Mouse (Mus musculus): Measurements from ENCODE around the gene Rps3. TPM values are rescaled to one million over a fixed set of nuclear protein-coding genes. Genes with fewer than 3 reads are reported as not detected.
"Not testable (repeated sequence)": the region's sequence is repeated elsewhere in the genome, so short reads cannot be mapped to it uniquely, and the experiment has no call there.

Rps3 gene
- polyA plus RNA-seq, 1 experiment: 1,504 TPM

GRCm38 (mm10) chr7:99516092-99516813 lies 32.7 kb upstream of the Rps3 start:
- H3K27ac ChIP-seq (ENCODE audit: insufficient read depth, low read length): no peak overlapping the region
- TF ChIP-seq POLR2A (IDR thresholded peaks at IDR 0.05; ENCODE audit: low read depth, low read length) (no peak), CTCF (IDR thresholded peaks at IDR 0.05; ENCODE audit: borderline replicate concordance, insufficient read depth, low read length) (no peak)

GRCm38 (mm10) chr7:99510087-99510501 lies 26.6 kb upstream of the Rps3 start:
- TF ChIP-seq CTCF (IDR thresholded peaks at IDR 0.05; ENCODE audit: borderline replicate concordance, insufficient read depth, low read length) (no peak), POLR2A (IDR thresholded peaks at IDR 0.05; ENCODE audit: low read depth, low read length) (no peak)
- Histone ChIP-seq H3K4me3 (ENCODE audit: insufficient read depth, low read length) (no peak overlapping the region), H3K4me1 (ENCODE audit: control insufficient read depth, insufficient read depth, low read length) (no peaks in the 10 kb centered on the region), H3K27ac (ENCODE audit: insufficient read depth, low read length) (no peak overlapping the region)

More at GRCm38 (mm10) chr7:99516092-99516813, 32.7 kb upstream of the Rps3 start:
- H3K4me1 ChIP-seq (ENCODE audit: control insufficient read depth, insufficient read depth, low read length): no peaks in the 10 kb centered on the region; the same call in 1 of the 2 replicates
- no peak overlapping the region for H3K4me3 ChIP-seq (ENCODE audit: insufficient read depth, low read length)

DNA sequence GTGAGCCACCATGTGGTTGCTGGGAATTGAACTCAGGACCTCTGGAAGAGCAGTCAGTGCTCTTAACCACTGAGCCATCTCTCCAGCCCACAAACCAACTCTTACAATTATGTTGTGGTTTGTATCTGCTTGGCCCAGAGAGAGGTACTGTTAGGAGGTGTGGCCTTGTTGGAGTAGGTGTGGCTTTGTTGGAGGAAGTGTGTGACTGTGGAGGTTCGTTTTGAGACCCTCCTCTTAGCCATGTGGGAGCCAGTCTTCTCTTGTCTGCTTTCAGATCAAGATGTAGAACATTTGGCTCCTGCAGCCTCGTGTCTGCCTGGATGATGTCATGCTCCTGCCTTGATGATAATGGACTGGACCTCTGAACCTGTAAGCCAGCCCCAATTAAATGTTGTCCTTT lies 24.6 kb upstream of the Rps3 start:
- H3K4me3 ChIP-seq (ENCODE audit: insufficient read depth, low read length); H3K4me1 ChIP-seq (ENCODE audit: control insufficient read depth, insufficient read depth, low read length); H3K27ac ChIP-seq (ENCODE audit: insufficient read depth, low read length): not testable (repeated sequence)

GRCm38 (mm10) chr7:99504556-99504955 lies 21.0 kb upstream of the Rps3 start:
- no peak for TF ChIP-seq POLR2A (IDR thresholded peaks at IDR 0.05; ENCODE audit: low read depth, low read length)
- no peak for TF ChIP-seq CTCF (IDR thresholded peaks at IDR 0.05; ENCODE audit: borderline replicate concordance, insufficient read depth, low read length)
- no peak overlapping the region for H3K27ac ChIP-seq (ENCODE audit: insufficient read depth, low read length)
- H3K4me3 ChIP-seq (ENCODE audit: insufficient read depth, low read length): no peak overlapping the region
- H3K4me1 ChIP-seq (ENCODE audit: control insufficient read depth, insufficient read depth, low read length): no peaks in the 10 kb centered on the region

GRCm38 (mm10) chr7:99501148-99501547 lies 17.6 kb upstream of the Rps3 start:
- Histone ChIP-seq H3K27ac (ENCODE audit: insufficient read depth, low read length) (no peak overlapping the region), H3K4me1 (ENCODE audit: control insufficient read depth, insufficient read depth, low read length) (no peaks in the 10 kb centered on the region), H3K4me3 (ENCODE audit: insufficient read depth, low read length) (no peak overlapping the region)
- TF ChIP-seq CTCF (IDR thresholded peaks at IDR 0.05; ENCODE audit: borderline replicate concordance, insufficient read depth, low read length) (no peak), POLR2A (IDR thresholded peaks at IDR 0.05; ENCODE audit: low read depth, low read length) (no peak)

GRCm38 (mm10) chr7:99500655-99501054 lies 17.1 kb upstream of the Rps3 start:
- H3K27ac ChIP-seq (ENCODE audit: insufficient read depth, low read length): no peak overlapping the region
- no peaks in the 10 kb centered on the region for H3K4me1 ChIP-seq (ENCODE audit: control insufficient read depth, insufficient read depth, low read length)
- no peak overlapping the region for H3K4me3 ChIP-seq (ENCODE audit: insufficient read depth, low read length)
- no peak for TF ChIP-seq POLR2A (IDR thresholded peaks at IDR 0.05; ENCODE audit: low read depth, low read length)
- no peak for TF ChIP-seq CTCF (IDR thresholded peaks at IDR 0.05; ENCODE audit: borderline replicate concordance, insufficient read depth, low read length)

DNA sequence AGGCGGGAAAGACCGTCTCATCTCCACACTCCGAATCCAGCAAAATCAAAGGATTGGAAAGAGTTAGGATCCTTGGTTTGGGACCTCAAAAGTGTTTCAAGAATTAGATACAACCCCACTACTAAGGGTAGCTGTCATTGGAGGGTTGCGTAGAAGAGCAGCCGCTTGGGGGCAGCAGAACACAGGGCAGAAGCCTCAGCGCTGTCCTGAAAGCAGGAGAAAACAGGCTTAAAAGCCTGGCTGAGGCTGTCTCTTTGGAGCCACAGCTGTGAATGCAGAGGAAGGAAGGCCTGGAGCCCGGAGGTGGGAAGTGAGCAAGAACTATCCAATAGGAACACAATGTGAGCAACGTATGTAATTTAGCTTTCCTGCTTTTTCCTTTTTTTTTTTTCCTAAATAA lies 16.7 kb upstream of the Rps3 start:
- Histone ChIP-seq H3K27ac (ENCODE audit: insufficient read depth, low read length) (no peak overlapping the region), H3K4me1 (ENCODE audit: control insufficient read depth, insufficient read depth, low read length) (no peaks in the 10 kb centered on the region), H3K4me3 (ENCODE audit: insufficient read depth, low read length) (no peak overlapping the region)
- TF ChIP-seq POLR2A (IDR thresholded peaks at IDR 0.05; ENCODE audit: low read depth, low read length): no peak
- peak; percentile 84 for TF ChIP-seq CTCF (IDR thresholded peaks at IDR 0.05; ENCODE audit: borderline replicate concordance, insufficient read depth, low read length)

DNA sequence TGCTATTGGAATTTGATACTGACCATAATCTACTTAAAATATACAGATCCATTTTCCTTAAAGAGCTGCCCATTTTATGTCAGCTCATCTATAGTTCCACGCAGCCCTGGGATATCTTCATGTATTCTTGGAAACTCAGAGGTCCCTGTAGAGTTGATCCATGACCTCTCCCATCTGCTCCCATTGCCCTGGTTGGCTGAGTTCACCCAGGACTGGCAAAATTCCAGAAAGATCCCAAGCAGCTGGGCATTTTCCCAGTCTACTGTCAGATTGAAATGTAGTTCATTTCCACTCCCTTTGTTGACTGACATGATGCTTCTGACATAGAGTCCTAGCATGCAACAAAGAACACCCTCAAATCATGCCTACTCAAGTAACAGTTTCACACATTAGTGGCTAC lies 15.6 kb upstream of the Rps3 start:
- Histone ChIP-seq H3K4me3 (ENCODE audit: insufficient read depth, low read length) (no peak overlapping the region), H3K4me1 (ENCODE audit: control insufficient read depth, insufficient read depth, low read length) (no peaks in the 10 kb centered on the region), H3K27ac (ENCODE audit: insufficient read depth, low read length) (no peak overlapping the region)
- no peak for TF ChIP-seq CTCF (IDR thresholded peaks at IDR 0.05; ENCODE audit: borderline replicate concordance, insufficient read depth, low read length)
- TF ChIP-seq POLR2A (IDR thresholded peaks at IDR 0.05; ENCODE audit: low read depth, low read length): no peak

DNA sequence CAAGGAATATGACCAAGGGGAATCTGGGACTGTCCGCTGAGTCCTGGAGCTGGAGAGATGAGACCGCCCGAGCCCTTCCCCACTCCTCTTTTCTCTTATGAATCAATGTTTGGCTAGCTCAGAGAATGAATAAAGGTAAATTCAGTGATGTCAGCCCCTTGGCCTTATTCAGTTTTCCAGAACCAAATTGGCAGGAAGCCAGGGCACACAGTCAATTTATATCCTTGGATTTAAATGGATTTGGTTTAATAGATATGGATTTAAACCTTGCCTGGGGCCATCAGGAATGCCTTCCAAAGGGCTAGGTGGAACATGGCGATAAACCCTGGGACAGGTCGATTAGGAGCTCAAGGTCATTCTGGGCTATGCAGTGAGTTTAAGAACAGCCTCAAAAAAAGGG lies 6.2 kb upstream of the Rps3 start:
- Histone ChIP-seq H3K4me3 (ENCODE audit: insufficient read depth, low read length) (no peak overlapping the region), H3K27ac (ENCODE audit: insufficient read depth, low read length) (no peak overlapping the region), H3K4me1 (ENCODE audit: control insufficient read depth, insufficient read depth, low read length) (no peaks in the 10 kb centered on the region)
- TF ChIP-seq POLR2A (IDR thresholded peaks at IDR 0.05; ENCODE audit: low read depth, low read length) (no peak), CTCF (IDR thresholded peaks at IDR 0.05; ENCODE audit: borderline replicate concordance, insufficient read depth, low read length) (no peak)

DNA sequence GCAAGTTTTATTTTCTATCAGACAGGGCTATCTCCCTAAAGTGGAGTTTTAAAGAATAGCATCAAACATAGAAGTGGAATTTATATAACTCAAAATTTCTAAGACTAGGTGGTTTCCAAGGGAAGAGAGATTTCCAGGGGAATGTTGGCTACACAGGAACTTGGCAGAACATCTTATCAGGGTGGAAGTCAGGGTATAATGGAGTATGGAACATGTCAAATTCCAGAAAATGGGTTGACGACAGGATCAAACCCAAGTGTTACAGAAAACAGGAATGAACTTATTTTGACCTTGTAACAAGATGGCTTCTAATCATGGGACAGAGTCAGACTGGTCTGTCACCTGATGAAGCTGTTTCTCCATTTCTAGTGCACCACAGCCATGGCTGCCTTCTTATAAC lies 1.1 kb upstream of the Rps3 start:
- peaks cover 7% of the 10 kb centered on the region for H3K4me1 ChIP-seq (ENCODE audit: control insufficient read depth, insufficient read depth, low read length)
- H3K27ac ChIP-seq (ENCODE audit: insufficient read depth, low read length): no peak overlapping the region
- no peak for TF ChIP-seq POLR2A (IDR thresholded peaks at IDR 0.05; ENCODE audit: low read depth, low read length)
- no peak overlapping the region for H3K4me3 ChIP-seq (ENCODE audit: insufficient read depth, low read length)

- TF ChIP-seq POLR2A (IDR thresholded peaks at IDR 0.05; ENCODE audit: low read depth, low read length): no peak
- no peak for TF ChIP-seq CTCF (IDR thresholded peaks at IDR 0.05; ENCODE audit: borderline replicate concordance, insufficient read depth, low read length)
- H3K4me1 ChIP-seq (ENCODE audit: control insufficient read depth, insufficient read depth, low read length): peaks cover 12% of the 10 kb centered on the region
- no peak overlapping the region for H3K27ac ChIP-seq (ENCODE audit: insufficient read depth, low read length)
- H3K4me3 ChIP-seq (ENCODE audit: insufficient read depth, low read length): no peak overlapping the region
Observed at GRCm38 (mm10) chr7:99483924-99484319, 384 bp upstream of the Rps3 start.
